In genomic region chr10:93053867-93054266, GRCm38 (mm10) we compare ENCODE assay signal across 23 mouse cellular contexts. TPM values are rescaled to one million over a fixed set of nuclear protein-coding genes. Genes with fewer than 3 reads are reported as not detected.
DNase-seq lines count a peak whose midpoint lies in the region; ATAC-seq and TF ChIP-seq lines count a peak whose summit lies in the region.
"Had no signal": no experiment of that assay in that cellular context is flagged by ENCODE, and none has a peak within 500 bp of the region (broad histone marks: within the 10 kb centered on the region; RNA-seq: fewer than 3 reads in every experiment).

No protein-coding gene starts in this region.

- H3K27me3 ChIP-seq in forebrain, postnatal 0 days (ENCODE audit: insufficient read depth, low read length) = no peaks in the 10 kb centered on the region
- H3K27me3 ChIP-seq in forebrain, embryonic 13.5 days = no peaks in the 10 kb centered on the region
- H3K27me3 ChIP-seq: embryonic facial prominence, embryonic 15.5 days; heart, embryonic 15.5 days; hindbrain, embryonic 13.5 days had no signal

- no peak for TF ChIP-seq CTCF in forebrain, postnatal 0 days (IDR thresholded peaks at IDR 0.05; ENCODE audit: low read depth)
- no peak for TF ChIP-seq CTCF in cortical plate, adult 2 months (IDR thresholded peaks at IDR 0.05; ENCODE audit: extremely low read depth, insufficient read depth, low read length)

- no peak overlapping the region for H3K9ac ChIP-seq in forebrain, postnatal 0 days
- no peak overlapping the region for H3K9ac ChIP-seq in forebrain, embryonic 13.5 days
- H3K9ac ChIP-seq: embryonic facial prominence, embryonic 15.5 days; heart, embryonic 15.5 days; hindbrain, embryonic 13.5 days had no signal

- no peak overlapping the region for H3K4me3 ChIP-seq in forebrain, postnatal 0 days (ENCODE audit: low read depth, low read length)
- H3K4me3 ChIP-seq in forebrain, embryonic 13.5 days = no peak overlapping the region
- H3K4me3 ChIP-seq in cortical plate, adult 2 months (ENCODE audit: insufficient read depth, low read length) = no peak overlapping the region
- H3K4me3 ChIP-seq: embryonic facial prominence, embryonic 15.5 days; erythroblast, embryonic 14.5 days; forebrain, embryonic 10.5 days; heart, adult 2 months; heart, embryonic 15.5 days; hindbrain, embryonic 13.5 days had no signal

- H3K27ac ChIP-seq in forebrain, postnatal 0 days (ENCODE audit: low read depth, low read length) = no peak overlapping the region
- no peak overlapping the region for H3K27ac ChIP-seq in forebrain, embryonic 13.5 days
- peak overlapping the region; percentile 63 for H3K27ac ChIP-seq in cortical plate, adult 2 months (ENCODE audit: insufficient read depth, low read length)
- H3K27ac ChIP-seq: embryonic facial prominence, embryonic 15.5 days; forebrain, embryonic 10.5 days; heart, adult 2 months; heart, embryonic 15.5 days; hindbrain, embryonic 13.5 days; hindbrain, postnatal 0 days had no signal

- no peaks in the 10 kb centered on the region for H3K9me3 ChIP-seq in forebrain, postnatal 0 days (ENCODE audit: low read length)
- no peaks in the 10 kb centered on the region for H3K9me3 ChIP-seq in forebrain, embryonic 13.5 days (replicated peaks)
- H3K9me3 ChIP-seq: embryonic facial prominence, embryonic 15.5 days; forebrain, embryonic 10.5 days; heart, embryonic 15.5 days; hindbrain, embryonic 13.5 days had no signal

- DNase-seq in forebrain, postnatal 0 days = peak; percentile 26
- DNase-seq in layer of hippocampus, adult 9-11 months = peak; percentile 51
- DNase-seq in layer of hippocampus, postnatal 25 days (ENCODE audit: extremely low spot score in 1 of 2, low spot score in 1 of 2) = no peak
- no peak for DNase-seq in kidney, postnatal 25 days
- DNase-seq: adrenal gland, adult 2 months; adrenal gland, postnatal 25 days; cerebellum, adult 11 months; cerebellum, adult 8-10 months; cerebellum, postnatal 36 days; embryo, embryonic 11 days; gastrocnemius, postnatal 10 days; heart, adult 2 months; heart, postnatal 14 days had no signal

- TF ChIP-seq POLR2A in cortical plate, adult 2 months (IDR thresholded peaks at IDR 0.05; ENCODE audit: extremely low read depth, insufficient read depth, low read length) = no peak

- H3K36me3 ChIP-seq in forebrain, postnatal 0 days (ENCODE audit: insufficient read depth) = no peaks in the 10 kb centered on the region
- no peaks in the 10 kb centered on the region for H3K36me3 ChIP-seq in forebrain, embryonic 13.5 days (ENCODE audit: poor library complexity, severe bottlenecking)
- H3K36me3 ChIP-seq: embryonic facial prominence, embryonic 15.5 days; forebrain, embryonic 10.5 days; heart, embryonic 15.5 days; hindbrain, embryonic 13.5 days had no signal

- WGBS in forebrain, postnatal 0 days = 52% methylated on average over 6 of the region's 6 CpGs
- 81% methylated on average over 6 of the region's 6 CpGs for WGBS in forebrain, embryonic 13.5 days

- H3K4me1 ChIP-seq in forebrain, postnatal 0 days (ENCODE audit: insufficient read depth) = no peaks in the 10 kb centered on the region
- no peaks in the 10 kb centered on the region for H3K4me1 ChIP-seq in forebrain, embryonic 13.5 days
- peaks cover 5% of the 10 kb centered on the region for H3K4me1 ChIP-seq in cortical plate, adult 2 months (ENCODE audit: control insufficient read depth, insufficient read depth, low read length)
- H3K4me1 ChIP-seq: embryonic facial prominence, embryonic 15.5 days had no signal

- H3K4me2 ChIP-seq in forebrain, postnatal 0 days (ENCODE audit: low read depth) = no peak overlapping the region
- no peak overlapping the region for H3K4me2 ChIP-seq in forebrain, embryonic 13.5 days
- H3K4me2 ChIP-seq: embryonic facial prominence, embryonic 15.5 days; heart, embryonic 11.5 days; heart, embryonic 15.5 days; hindbrain, embryonic 13.5 days had no signal

- no peak for ATAC-seq in forebrain, postnatal 0 days
- no peak for ATAC-seq in forebrain, embryonic 13.5 days
- ATAC-seq: hindbrain, postnatal 0 days had no signal

RNA-seq across cellular contexts. Expression of gene Cfap54, which starts 27.6 kb away (rescaled TPM):
- 3.2 and 4.8 TPM in 2 replicates for total RNA-seq in forebrain, postnatal 0 days (2014; rRNA removed)
- 1.9 and 4.2 TPM in 2 replicates for polyA plus RNA-seq in forebrain, postnatal 0 days (2015; fragmentation: Nextera tagmentation; extraction: Ambion mirVana)
- polyA plus RNA-seq in forebrain, embryonic 13.5 days (2015; fragmentation: Nextera tagmentation; extraction: Ambion mirVana) = 1.6 and 2.3 TPM in 2 replicates
- 10 to 100 TPM; 14.1 to 17.3 TPM for total RNA-seq in layer of hippocampus, postnatal 25 days (2021)
- polyA plus RNA-seq in cortical plate, adult 2 months (2012; rRNA removed) = 3.9 TPM in 2 replicates
- polyA plus RNA-seq: embryonic facial prominence, embryonic 11.5 days had no signal

Comparison
In these comparisons a context has a peak if more than half of its experiments do, and no peak if none do; other contexts are left out.
1. DNase-seq: peak in forebrain, postnatal 0 days (single experiment) and layer of hippocampus, adult 9-11 months (single experiment); none in layer of hippocampus, postnatal 25 days (0 of 2) and kidney, postnatal 25 days (0 of 2).